Mouse (Mus musculus): Measurements from ENCODE around the gene Tstd2.

Tstd2 gene

DNA sequence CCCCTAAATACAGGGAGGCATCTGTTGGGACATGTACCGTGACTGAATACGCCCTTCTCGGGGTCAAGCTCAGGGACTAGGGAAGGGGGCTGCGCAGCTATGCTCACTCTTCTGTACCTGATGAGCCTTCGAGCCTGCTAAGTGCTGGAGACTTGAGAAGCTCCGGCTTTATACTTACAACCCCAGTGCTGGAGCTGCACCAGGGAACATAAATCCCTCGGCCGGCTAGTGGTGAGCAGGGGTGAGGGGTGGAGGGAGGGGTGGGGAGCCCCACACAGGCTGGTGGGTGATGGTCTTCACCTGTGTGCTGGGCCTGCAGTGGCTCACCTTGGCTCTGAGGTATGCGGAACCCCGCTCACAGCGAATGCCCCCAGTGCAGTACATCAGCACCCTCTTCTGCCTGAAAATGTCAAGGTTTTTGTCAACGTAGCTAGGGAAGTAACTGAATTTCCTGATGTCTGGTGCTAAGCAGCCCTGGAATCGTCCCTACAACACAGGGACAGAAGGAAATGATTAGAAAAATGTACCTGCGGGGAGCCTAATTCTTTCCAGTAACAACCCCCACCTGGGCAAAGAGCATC is 18.9 kb downstream of the Tstd2 start:
- DNase-seq (ENCODE audit: low spot score in 2 of 2), result no peak

DNA sequence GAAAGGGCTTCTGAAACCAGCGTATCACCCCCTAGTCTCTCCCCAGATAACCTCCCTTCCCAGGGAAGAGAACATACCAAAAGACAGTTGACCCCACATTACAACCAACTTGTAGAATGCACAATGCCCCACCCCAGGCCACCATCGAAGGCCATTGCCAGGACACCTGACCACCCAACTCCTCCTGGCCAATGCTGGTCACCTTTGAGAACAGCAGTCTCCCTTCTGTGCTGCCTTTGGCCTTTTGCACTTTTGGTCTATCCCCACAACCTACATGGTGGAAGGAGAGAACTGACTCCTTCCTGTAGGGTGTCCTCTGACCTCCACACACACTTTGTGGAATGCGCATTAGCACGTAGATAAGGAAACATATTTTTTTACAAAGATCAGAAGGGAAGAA is 21.0 kb downstream of the Tstd2 start:
- no peak for DNase-seq (ENCODE audit: low spot score in 2 of 2)

DNA sequence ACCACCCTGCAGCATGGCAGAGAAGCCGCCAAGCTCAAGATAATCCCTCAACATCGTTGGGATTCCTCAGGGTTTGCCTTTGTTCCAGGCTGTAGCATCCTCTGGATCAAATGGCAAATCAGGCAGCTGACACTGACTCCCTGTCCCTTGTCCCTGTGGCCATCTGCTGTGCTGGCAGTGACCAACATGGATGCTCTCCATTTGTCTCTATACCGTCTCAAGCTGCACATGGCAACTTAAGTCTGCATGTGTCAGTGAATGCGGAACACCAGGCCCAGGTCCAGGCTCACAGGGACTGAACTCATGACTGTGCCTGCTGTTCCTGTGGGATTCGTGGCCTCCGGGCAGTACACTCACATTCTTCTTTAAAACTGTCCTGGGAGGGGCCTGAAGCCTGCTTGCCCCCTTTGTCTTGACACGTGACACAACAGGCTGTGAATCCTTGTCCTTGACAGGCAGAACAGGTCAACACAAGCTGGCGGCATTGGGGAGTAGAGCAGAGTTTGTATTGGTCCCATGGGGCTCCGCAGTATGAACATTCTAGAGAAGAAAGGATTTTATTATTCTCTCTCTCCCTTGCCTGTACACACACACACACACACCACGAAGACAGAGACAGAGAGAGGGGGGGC is 21.8 kb downstream of the Tstd2 start:
- DNase-seq (ENCODE audit: low spot score in 2 of 2), result no peak

DNA sequence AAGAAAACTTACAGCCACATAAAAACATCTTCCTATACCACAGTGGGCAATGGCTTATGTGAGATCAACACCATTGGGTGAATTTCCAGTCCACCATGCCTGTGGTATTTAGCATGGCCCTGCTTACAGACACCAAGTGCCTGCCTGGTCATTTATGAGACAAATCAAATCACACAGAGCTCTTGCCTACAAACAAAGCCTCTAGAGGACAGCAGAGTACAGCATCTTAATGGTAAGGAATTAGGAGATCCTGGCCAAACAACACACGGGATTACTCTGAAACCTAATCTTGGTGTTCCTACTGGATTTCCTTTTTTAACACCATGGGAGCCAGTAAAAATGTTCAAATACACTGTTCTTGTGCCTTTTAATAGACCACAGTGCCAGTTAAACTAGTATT is 23.2 kb downstream of the Tstd2 start:
- DNase-seq (ENCODE audit: low spot score in 2 of 2), result no peak

DNA sequence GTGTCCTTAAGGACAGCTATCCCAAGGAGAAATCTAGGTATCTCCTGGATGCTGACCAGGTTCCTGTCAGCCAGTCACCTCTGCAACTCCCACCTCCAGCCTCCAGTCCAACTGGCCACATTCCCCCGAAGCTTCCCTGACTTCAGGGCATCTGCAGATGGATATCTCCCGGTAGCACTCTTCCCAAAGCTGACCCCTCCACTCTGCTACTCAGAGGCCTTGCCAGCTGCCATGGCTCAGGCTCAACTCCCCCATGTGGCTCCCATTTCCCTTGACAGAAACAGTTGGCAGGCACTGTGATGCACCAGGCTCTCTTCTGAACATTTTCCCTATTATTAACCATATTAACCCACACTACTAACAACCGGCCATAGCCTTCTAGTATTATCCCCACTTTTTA is 27.1 kb downstream of the Tstd2 start:
- DNase-seq (ENCODE audit: low spot score in 2 of 2), result no peak

DNA sequence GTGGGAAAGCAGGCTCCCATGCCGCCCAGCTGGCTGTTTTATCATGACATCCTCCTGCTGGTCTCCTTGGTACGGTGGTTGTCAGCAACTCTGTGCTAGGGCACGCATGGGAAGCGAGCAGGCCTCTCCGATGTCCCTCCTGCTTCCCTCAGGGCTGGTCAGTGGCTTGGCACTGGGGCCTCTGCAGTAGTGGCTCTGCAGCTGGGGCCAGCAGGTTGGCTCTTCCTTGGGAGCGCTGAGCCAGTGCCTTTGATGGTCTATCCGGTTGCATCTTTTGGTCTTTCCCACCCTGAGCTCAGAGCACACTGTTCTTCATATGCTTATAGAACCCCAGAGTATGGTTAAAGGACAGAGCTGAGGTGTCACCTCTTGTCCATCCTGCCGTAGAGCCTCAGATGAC is 28.4 kb downstream of the Tstd2 start:
- no peak for DNase-seq (ENCODE audit: low spot score in 2 of 2)

DNA sequence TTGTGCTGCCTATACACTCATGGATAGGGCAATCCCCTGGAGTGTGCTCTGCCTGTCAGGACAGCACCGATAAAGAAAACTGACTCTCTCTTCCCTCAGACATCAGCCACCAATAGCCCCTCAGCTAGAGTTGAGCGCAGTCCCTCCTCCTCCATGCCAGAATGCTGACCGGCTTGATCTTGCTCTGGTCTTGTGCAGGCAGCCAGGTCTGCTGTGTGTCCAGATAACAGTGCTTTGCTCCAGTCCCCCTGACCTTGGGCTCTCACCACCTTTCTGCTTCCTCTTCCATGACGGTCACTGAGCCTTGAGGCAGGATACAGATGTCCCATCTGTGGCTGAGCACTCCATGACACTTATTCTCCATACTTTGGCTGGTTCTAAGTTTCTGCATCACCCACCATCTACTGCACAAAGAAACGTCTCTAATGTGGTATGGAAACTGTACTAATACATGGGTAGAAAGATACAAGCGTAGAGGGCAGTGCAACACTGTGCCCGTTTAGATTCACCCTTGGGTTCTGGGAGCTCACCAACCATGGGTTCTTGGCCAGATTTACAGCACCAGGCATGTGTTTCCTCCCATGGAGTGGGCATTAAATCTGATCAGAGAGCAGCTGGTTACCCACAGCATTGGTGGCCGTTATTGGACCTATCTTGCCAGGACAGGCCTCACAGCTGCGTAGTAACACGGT is 36.3 kb downstream of the Tstd2 start:
- DNase-seq (ENCODE audit: low spot score in 2 of 2), result no peak

DNA sequence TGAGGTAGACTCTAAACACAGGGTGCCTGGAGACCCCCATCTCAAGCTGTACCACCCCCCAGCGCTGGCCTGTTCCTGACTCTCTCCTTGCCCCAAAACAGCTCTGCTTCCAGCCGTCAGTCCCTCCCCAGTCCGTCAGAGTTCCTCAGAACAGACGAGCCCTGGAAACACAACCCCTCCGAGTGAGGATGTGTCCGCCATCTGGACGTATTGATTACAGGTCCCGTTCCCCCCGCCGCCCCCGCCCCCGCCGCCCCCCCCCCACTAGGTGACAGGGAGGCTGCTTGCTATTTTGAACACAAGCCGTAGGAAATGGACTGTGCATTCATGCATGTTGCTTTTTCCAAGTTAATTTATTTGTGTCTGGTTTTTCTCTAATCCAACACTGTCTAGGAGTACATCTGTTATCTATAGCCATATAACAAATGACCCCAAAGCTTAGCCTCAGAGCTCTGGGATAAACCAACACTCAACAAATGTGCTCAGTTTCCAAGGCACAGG is 37.2 kb downstream of the Tstd2 start:
- DNase-seq (ENCODE audit: low spot score in 2 of 2), result no peak

DNA sequence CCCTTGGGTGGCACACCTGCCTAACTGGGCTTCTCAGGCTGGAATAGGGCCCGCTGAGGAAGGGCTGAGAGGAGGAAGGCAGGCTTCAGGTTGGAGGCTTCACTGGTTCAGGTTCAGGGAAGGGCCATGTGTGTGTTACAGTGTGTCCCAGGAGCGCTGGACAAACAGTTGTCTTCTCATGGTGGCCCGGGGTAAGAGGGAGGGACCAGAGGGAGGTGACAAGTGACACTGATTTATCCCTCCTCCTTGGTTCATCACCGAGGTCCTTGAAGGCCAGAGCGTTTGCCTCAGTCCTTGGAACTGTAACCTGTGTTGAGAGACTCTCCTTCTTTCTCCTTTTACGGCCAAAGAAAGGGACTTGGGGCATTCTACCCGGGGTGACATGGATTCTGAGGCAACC is 38.0 kb downstream of the Tstd2 start:
- DNase-seq (ENCODE audit: low spot score in 2 of 2), result no peak

DNA sequence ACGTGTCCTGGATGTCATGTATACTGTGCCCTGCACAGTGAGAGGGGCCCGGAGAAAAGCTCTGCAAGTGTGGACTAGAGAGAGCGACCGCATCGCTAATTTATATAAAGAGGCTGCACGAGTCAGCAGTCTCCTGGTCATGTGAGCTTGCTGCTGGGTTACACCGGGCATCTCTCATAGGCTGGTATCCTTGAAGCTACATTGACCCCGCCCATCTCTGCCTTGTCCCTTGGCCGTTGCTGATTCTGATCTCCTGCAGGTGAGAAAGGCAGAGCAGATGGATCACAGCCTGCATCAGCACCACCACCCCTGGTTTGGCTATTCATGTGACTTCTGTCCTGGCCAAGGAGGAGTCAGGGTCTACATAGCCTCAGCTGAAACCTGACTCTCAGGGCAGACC is 39.4 kb downstream of the Tstd2 start:
- DNase-seq (ENCODE audit: low spot score in 2 of 2), result no peak

DNA sequence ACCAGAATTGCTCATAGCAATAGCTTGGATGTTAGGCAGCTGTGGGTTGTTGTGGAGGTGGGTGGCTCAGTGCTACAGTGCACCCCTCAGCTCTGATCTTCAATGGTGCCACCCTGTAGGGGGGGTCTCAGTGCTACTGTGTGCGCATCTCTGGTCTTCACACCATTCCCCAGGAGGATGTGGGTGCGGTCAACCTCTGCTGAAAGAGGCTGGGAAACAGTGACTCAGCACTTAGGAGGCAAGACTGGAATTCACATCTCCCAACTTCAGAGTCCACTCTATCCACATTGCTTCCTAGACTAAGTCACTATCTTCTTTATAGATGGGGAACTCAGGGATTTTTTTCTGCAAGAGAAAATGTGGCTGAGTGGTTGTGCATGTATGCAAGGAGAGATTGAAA is 40.9 kb downstream of the Tstd2 start:
- DNase-seq (ENCODE audit: low spot score in 2 of 2), result no peak

DNA sequence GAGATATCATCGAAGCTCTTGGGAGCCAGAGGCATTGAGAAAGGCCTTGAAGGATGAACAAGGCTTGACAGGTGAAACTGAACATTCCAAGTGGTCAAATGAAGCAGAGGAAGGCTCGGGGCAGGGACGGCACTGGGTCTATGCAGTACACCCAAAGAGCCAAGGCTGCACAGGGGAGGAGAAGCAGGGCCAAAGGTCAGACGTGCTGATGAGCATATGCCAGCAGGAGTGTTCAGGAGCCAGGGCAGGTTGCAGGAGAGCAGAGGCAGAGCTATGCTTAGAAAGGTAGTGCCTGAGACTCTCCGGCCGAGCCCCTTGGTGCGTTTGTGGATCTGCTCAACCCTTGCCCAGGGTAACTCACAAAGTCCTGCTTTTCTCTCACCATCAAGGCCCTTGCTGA is 41.9 kb downstream of the Tstd2 start:
- no peak for DNase-seq (ENCODE audit: low spot score in 2 of 2)

DNA sequence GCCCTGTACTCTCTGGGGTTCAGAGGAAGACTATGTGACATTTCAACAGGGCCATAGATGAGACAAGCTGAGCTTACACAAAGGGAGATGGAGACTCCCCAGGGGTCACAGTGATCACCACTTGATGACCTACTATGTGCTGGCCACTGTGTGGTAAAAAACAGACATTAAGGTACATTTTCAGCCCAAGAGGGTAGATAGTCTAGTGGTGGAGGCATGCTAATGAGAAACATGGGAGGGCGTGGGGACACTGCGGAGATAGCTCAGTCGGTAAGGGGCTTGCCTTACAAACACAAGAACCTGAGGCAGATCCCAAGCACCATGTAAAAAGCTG is 42.7 kb downstream of the Tstd2 start:
- DNase-seq (ENCODE audit: low spot score in 2 of 2), result no peak

DNA sequence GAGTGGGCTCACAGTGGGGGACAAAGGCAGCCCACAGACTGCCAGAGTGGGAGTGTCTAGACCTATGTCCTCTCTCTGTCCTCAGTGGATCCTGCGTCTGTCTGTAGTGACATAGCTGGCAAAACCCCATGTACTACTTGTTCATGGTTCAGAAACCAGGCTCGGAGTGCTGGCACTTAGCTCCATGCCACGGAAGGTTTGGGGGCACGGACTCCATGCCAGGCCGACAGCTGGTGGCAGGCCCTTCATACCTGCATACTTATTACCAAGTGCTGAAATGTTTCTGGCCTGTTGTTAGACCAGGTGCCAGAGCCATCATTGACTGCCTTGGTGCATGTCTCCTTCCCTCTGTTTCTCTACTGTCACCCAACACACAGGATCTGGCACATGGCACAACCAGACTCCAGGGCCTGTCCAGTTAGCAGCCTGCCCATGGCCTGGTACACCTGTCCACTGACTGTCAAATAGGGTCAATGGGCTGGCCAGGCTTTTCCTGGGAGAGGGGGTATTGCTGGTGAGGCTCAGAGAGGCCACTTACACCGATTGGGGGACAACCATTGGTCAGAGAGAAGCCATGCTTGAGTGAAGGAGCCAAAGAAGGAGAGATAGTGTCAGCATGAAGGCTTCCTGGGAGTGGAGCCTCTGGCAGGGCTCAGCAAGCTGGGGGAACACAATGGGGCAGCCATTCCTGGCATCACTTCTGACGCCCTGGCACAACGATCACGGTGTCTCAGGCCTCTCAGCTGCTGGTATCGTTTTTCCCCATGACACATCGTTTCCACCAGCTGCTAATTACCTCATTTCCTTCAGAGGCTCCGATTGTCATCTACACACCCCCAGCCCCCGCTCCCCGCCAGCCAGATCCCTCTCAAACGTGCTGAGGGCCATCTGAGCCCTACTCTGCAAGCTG is 43.3 kb downstream of the Tstd2 start:
- no peak for DNase-seq (ENCODE audit: low spot score in 2 of 2)

DNA sequence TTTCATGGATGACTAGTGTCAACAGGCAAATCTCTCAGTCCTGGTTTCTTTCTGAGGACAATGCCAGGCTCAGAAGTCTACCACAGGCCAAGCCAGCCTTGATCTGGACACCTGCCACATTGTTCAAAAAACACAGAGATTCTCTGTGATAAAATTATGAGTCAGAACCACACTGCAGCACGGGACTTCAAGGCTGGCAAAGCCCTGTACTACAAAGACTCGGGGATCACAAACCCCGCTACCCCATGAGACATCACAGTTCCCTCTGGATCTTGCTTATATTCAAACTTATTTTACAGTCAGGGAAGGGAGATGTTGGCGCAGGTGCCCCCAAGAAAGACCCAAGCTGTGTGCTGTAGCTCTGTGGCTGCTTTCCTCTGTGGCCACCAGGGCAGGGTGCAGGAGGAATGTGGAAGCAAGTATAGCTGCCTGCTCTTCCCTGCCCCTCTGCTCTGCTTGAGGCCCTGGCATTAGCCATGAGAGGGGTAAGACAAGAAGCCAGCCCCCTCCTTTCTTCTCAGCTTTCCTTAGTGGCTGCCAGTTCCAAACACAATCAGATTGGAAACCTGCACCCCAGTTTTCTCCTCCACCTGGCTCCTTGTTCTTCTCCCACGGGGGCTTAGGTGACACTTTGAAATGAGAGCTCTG is 45.9 kb downstream of the Tstd2 start:
- no peak for DNase-seq (ENCODE audit: low spot score in 2 of 2)

DNA sequence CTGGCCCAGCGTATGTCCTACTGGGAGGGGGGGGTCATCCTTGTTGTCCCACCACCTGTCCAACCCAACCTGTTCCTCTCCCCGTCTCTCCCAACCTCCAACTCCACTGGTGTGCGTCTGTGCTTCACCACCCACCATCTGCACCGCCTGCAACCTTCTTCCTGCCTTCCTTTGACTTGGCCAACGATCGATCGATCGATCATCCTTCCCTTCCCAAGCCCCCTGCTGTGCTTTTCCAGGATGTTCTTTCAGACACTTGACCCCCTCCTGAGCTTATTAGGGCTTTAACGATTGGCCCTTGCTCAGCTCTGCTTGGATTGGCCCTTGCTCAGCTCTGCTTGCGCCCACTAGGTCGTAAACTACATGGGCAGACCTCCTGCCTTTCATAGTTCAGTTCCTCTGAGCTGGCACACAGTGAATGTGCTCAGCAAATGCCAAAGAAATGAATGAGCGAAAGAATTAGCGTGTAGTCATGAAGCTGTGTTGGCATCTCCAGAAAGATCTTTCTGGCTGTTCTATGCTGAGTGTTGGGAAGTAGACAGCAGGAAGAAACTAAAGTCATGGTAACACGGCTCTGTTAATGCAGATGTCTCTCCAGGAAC is 48.9 kb downstream of the Tstd2 start:
- no peak for DNase-seq (ENCODE audit: low spot score in 2 of 2)

DNA sequence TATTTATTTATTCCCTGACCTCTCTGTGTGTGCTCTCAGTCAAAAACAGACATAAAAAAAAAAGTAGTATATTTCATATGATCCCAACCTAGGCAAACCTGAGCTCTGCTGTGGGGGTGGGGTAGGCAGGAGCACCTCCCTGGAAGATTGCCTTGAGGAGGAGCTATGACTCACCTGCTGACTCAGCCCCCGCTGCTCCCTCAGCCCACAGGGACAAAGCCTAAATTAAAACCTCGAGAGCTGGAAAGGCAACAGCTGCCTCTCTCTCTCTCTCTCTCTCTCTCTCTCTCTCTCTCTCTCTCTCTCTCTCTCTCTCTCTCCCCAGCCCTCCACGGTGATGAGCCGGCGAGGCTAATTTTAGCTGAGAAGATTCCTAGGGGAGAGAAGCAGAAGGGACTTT is 50.6 kb downstream of the Tstd2 start:
- no peak for DNase-seq (ENCODE audit: low spot score in 2 of 2)

DNA sequence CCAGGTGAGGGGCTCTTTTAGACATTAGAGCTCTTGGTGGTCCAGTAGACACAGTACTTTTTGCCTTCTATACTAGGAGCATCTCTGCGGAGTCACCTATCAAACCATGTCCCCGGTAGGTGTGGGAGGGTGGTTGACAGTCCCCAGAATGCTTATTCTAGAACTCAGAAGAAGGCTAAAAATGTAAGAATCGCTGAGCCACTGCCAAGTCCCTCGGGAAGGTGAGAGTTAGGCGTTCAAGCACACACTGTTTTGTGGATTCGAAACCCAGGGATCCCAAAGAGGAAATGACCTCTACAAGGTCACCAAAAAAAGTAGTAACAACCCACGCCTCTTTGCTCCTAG is 51.1 kb downstream of the Tstd2 start:
- DNase-seq (ENCODE audit: low spot score in 2 of 2), result no peak

DNA sequence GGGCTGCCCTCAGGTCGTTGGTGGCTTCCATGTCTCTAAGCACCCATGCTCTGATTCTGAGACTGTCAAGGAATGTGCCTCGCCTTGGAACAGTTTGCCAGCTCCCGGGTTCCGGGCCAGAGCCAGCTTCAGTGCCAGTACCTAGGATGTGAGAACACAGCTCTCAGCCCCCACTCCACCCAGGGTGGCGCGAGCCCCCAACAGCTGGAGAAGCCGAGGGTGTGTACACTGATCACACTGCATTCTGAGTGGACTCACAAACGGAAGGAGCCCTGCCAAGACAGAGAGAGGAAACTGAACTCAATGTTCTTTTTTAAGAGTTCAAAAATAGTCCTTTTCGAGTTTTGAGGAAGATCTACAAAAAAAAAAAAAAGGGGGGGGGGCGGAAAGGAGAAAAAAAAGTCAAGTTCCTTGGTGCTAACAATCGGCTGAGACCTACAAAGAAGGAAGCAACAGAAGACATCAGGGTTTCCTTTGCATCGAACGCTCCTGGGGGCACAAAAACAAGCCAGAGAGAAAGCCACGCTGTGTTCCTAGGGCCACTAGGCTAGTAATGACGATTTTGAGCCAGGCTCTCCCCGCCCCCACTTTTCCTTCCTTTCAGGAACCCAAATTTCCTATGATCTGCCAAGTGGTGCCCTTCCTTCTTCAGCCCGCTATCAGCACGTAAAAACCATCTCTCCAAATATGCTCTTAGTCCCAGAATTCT is 51.6 kb downstream of the Tstd2 start:
- no peak for DNase-seq (ENCODE audit: low spot score in 2 of 2)

DNA sequence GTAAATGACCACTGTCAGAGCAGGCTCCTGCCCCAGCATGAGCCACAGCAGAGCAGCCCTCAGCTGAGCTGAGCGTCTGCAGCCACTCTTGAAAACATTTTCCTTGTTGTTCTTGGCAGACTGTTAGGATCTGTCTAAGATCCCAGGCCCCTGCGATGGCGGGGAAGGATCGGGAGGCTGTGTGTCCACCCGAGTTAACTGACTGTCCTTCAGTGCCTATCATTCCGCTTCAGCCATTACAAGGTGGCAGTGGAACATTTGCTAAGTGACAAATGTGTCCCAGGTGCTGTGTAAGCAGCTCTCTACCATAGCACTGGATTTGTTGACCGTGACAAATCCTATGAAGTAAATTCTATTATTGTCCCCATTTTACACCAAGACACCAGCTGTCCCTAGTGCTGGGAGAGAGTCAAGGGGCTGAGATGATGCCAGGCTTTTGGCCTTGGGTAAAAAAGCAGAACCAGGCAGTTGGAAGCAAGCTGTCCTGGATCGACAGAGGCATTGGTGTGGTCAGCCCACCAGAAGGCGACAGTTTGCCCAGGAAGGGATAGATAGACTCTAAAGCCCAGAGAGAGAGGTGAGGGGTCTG is 53.2 kb downstream of the Tstd2 start:
- no peak for DNase-seq (ENCODE audit: low spot score in 2 of 2)
